Mouse (Mus musculus) liver, embryonic 11.5 days (tissue): ENCODE data around the gene Eya2. TPM values are rescaled to one million over a fixed set of nuclear protein-coding genes. Genes with fewer than 3 reads are reported as not detected.

Experiments
- ATAC-seq: fragments of 200-750 bp; cut with Nextera tagmentation; replicated peaks from 2 replicates; pipeline ENCODE4 v1.8.0; 2017; ENCODE audit warnings: moderate number of reproducible peaks, mild to moderate bottlenecking, moderate TSS enrichment, moderate library complexity; ENCODE audit not compliant: low FRiP score
- DNase-seq: peaks from one replicate; pipeline ENCODE4 v3.0.0-alpha.2; 2017; ENCODE audit warnings: low spot score
- H3K27ac ChIP-seq: fragments of 300-500 bp; sonication (generic); 2 replicates; pipeline ENCODE4 v1.5.1; 2014; ENCODE audit warnings: mild to moderate bottlenecking, low read depth, low read length, control low read depth
- H3K27me3 ChIP-seq: fragments of 300-500 bp; sonication (generic); replicated peaks from 2 replicates; pipeline ENCODE4 v1.6.1; 2014; ENCODE audit warnings: low read length, mixed read lengths; ENCODE audit not compliant: control insufficient read depth, insufficient read depth
- H3K36me3 ChIP-seq: fragments of 300-500 bp; sonication (generic); 2 replicates; pipeline ENCODE4 v1.6.1; 2014; ENCODE audit warnings: mild to moderate bottlenecking, low read length, moderate library complexity, mixed read lengths; ENCODE audit not compliant: control insufficient read depth, insufficient read depth
- H3K4me1 ChIP-seq: fragments of 300-500 bp; sonication (generic); replicated peaks from 2 replicates; pipeline ENCODE4 v1.6.1; 2014; ENCODE audit warnings: low read length, mixed read lengths; ENCODE audit not compliant: control insufficient read depth, insufficient read depth
- H3K4me2 ChIP-seq: fragments of 300-500 bp; sonication (generic); 2 replicates; pipeline ENCODE4 v1.6.1; 2014; ENCODE audit warnings: mild to moderate bottlenecking, control low read depth, moderate library complexity
- H3K4me3 ChIP-seq: fragments of 300-500 bp; sonication (generic); 2 replicates; pipeline ENCODE4 v1.5.1; 2014; ENCODE audit warnings: low read depth, low read length, control low read depth
- H3K9ac ChIP-seq: fragments of 300-500 bp; sonication (generic); 2 replicates; pipeline ENCODE4 v1.6.1; 2014; ENCODE audit warnings: low read depth, low read length, control low read depth
- H3K9me3 ChIP-seq: fragments of 300-500 bp; sonication (generic); 2 replicates; pipeline ENCODE4 v1.6.1; 2016; ENCODE audit warnings: low read length, inconsistent platforms, mixed read lengths; ENCODE audit not compliant: control insufficient read depth
- WGBS: fragments of 180-500 bp; shearing (Covaris S2); extraction: QIAGEN DNeasy Blood & Tissue Kit; methylation state at CpG from one replicate; pipeline ENCODE4 v1.1.7; 2014; 5-methylcytosine and 5-hydroxymethylcytosine counted together
- polyA plus RNA-seq: library from polyadenylated mRNA; unstranded; fragments of >200 nt; fragmentation: Nextera tagmentation; extraction: Ambion mirVana; gene quantifications from 2 replicates; pipeline ENCODE4 v1.2.1, GENCODE M21; 2014

Eya2 gene
- polyA plus RNA-seq, 1 experiment from 2014 or later: 1.2 TPM

- H3K27me3 ChIP-seq: no peaks in the 10 kb centered on the region
- no peak overlapping the region for H3K9ac ChIP-seq
- H3K9me3 ChIP-seq: no peaks in the 10 kb centered on the region
- no peak overlapping the region for H3K4me3 ChIP-seq
- 90% methylated on average over 5 of the region's 5 CpGs for WGBS
- H3K27ac ChIP-seq: no peak overlapping the region
- DNase-seq (no peak), ATAC-seq (no peak)
- no peaks in the 10 kb centered on the region for H3K4me1 ChIP-seq
- H3K4me2 ChIP-seq: no peak overlapping the region
- H3K36me3 ChIP-seq: peaks cover 75% of the 10 kb centered on the region
These were observed 215.2 kb downstream of the Eya2 start for GRCm38 (mm10) chr2:165809901-165810477.

GRCm38 (mm10) chr2:165811536-165811935, 216.7 kb downstream of the Eya2 start:
- no peaks in the 10 kb centered on the region for H3K27me3 ChIP-seq
- H3K9me3 ChIP-seq: no peaks in the 10 kb centered on the region
- no peak overlapping the region for H3K4me2 ChIP-seq
- H3K36me3 ChIP-seq: peaks cover 67% of the 10 kb centered on the region
- no peak overlapping the region for H3K9ac ChIP-seq
- H3K4me1 ChIP-seq: no peaks in the 10 kb centered on the region
- H3K27ac ChIP-seq: no peak overlapping the region
- DNase-seq: no peak
- 67% methylated on average over 5 of the region's 5 CpGs for WGBS
- ATAC-seq: no peak
- H3K4me3 ChIP-seq: no peak overlapping the region

DNA sequence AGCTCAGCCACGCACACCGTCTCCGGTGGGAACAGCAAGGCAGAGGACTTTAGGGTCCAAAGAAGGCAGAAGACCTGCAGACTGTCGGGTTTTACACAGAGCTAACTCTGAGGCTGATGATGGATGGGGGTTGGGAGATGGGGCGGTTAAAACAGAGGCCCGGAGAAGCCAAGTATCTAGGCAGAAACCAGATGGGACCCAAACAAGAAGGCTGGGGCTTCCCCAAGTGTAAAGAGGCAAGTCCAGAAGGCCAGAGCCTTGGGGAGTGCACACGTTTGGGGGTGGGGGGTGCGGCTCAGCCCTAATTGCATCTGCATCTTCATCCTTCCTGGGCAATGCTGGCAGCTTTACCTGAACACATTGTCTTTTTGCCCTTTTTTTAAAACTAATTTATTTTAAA, 218.1 kb downstream of the Eya2 start:
- Histone ChIP-seq H3K9me3 (no peaks in the 10 kb centered on the region), H3K27ac (no peak overlapping the region), H3K36me3 (peaks cover 65% of the 10 kb centered on the region), H3K27me3 (no peaks in the 10 kb centered on the region), H3K9ac (no peak overlapping the region), H3K4me1 (no peaks in the 10 kb centered on the region), H3K4me2 (no peak overlapping the region), H3K4me3 (no peak overlapping the region)
- ATAC-seq (no peak), DNase-seq (no peak)
- 88% methylated on average over 8 of the region's 8 CpGs for WGBS

GRCm38 (mm10) chr2:165815103-165815880, 220.5 kb downstream of the Eya2 start:
- Histone ChIP-seq H3K4me1 (no peaks in the 10 kb centered on the region), H3K27ac (no peak overlapping the region), H3K4me2 (no peak overlapping the region), H3K36me3 (peaks cover 61% of the 10 kb centered on the region), H3K9ac (no peak overlapping the region), H3K27me3 (no peaks in the 10 kb centered on the region), H3K9me3 (no peaks in the 10 kb centered on the region), H3K4me3 (no peak overlapping the region)
- 90% methylated on average over 25 of the region's 28 CpGs for WGBS
- DNase-seq (no peak), ATAC-seq (no peak)

GRCm38 (mm10) chr2:165817437-165817836, 222.6 kb downstream of the Eya2 start:
- no peaks in the 10 kb centered on the region for H3K9me3 ChIP-seq
- no peak overlapping the region for H3K9ac ChIP-seq
- DNase-seq (no peak), ATAC-seq (no peak)
- 93% methylated on average over 10 of the region's 10 CpGs for WGBS
- H3K27me3 ChIP-seq: no peaks in the 10 kb centered on the region
- H3K36me3 ChIP-seq: peaks cover 53% of the 10 kb centered on the region
- no peak overlapping the region for H3K4me2 ChIP-seq
- H3K4me1 ChIP-seq: no peaks in the 10 kb centered on the region
- no peak overlapping the region for H3K27ac ChIP-seq
- no peak overlapping the region for H3K4me3 ChIP-seq

- Histone ChIP-seq H3K4me3 (no peak overlapping the region), H3K27ac (no peak overlapping the region), H3K9me3 (no peaks in the 10 kb centered on the region), H3K4me2 (no peak overlapping the region), H3K36me3 (peaks cover 52% of the 10 kb centered on the region), H3K27me3 (no peaks in the 10 kb centered on the region), H3K9ac (no peak overlapping the region), H3K4me1 (no peaks in the 10 kb centered on the region)
- 91% methylated on average over 6 of the region's 6 CpGs for WGBS
- ATAC-seq (no peak), DNase-seq (no peak)
These were observed 223.7 kb downstream of the Eya2 start for GRCm38 (mm10) chr2:165818570-165818969.

DNA sequence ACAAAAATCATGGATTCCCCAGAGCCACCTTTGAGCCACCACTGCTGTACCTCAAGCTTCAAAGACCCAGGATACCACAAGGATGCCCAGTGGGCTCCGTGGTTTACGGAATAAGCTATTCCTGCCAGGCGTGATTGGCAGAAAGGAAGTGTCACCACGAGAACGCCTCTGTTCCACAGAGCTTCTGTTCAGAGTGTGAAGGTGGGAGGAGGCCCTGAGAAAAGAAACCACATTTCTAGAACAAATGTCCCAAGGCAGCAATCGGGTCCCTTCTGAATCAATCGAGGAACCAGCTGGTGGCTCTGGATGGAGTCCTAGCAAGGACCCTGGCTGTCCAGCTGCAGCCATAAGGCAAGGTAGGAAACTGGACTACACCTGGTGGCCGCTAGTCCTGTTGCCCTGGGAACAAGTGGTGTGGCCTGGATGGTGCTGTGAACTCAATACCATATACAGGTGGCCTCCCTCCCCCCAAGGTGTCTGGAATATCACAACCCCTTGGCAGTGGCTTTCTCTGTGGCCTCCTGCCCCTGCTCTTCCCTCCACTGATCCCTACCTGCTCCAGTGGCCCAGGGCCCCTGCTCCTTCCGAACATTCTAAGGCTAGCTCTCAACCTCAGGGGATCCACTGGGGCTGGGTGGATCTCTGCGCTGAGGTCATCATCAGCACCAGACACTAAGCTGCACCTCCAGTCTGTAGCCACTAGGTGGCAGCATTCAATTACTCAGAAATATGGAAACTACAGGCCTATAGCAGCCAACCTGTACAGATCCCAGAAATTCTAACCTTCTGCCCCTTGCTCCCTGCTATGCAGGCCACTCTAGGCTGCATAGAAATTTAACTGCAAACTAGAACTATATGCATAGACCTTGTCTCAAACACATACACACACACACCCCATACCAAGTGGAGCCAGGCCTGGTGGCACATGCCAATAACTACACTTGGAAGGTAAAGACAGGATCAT, 224.4 kb downstream of the Eya2 start:
- no peaks in the 10 kb centered on the region for H3K9me3 ChIP-seq
- no peak overlapping the region for H3K4me3 ChIP-seq
- no peak overlapping the region for H3K4me2 ChIP-seq
- H3K36me3 ChIP-seq: peaks cover 52% of the 10 kb centered on the region
- DNase-seq (peak; percentile 59), ATAC-seq (peak; percentile 54)
- no peaks in the 10 kb centered on the region for H3K27me3 ChIP-seq
- H3K4me1 ChIP-seq: no peaks in the 10 kb centered on the region
- no peak overlapping the region for H3K9ac ChIP-seq
- WGBS: 78% methylated on average over 10 of the region's 10 CpGs
- no peak overlapping the region for H3K27ac ChIP-seq

GRCm38 (mm10) chr2:165820073-165820472, 225.2 kb downstream of the Eya2 start:
- DNase-seq: no peak
- 67% methylated on average over 3 of the region's 3 CpGs for WGBS
- no peak overlapping the region for H3K27ac ChIP-seq
- no peak overlapping the region for H3K4me3 ChIP-seq
- H3K27me3 ChIP-seq: no peaks in the 10 kb centered on the region
- no peak overlapping the region for H3K9ac ChIP-seq
- H3K4me1 ChIP-seq: no peaks in the 10 kb centered on the region
- H3K9me3 ChIP-seq: no peaks in the 10 kb centered on the region
- H3K36me3 ChIP-seq: peaks cover 48% of the 10 kb centered on the region
- no peak overlapping the region for H3K4me2 ChIP-seq
- no peak for ATAC-seq
